Mouse (Mus musculus) forebrain, embryonic 13.5 days (tissue): ENCODE measurements around the gene Gast. TPM values are rescaled to one million over a fixed set of nuclear protein-coding genes. Genes with fewer than 3 reads are reported as not detected.

ENCODE experiments used
- ATAC-seq: fragments of 200-750 bp; cut with Nextera tagmentation; 2 replicates; pipeline ENCODE4 v1.8.0; 2017
- H3K27ac ChIP-seq: fragments of 300-500 bp; sonication (generic); 2 replicates; pipeline ENCODE4 v1.5.1; 2015; ENCODE audit warnings: inconsistent platforms, mild to moderate bottlenecking, moderate library complexity
- H3K27me3 ChIP-seq: fragments of 300-500 bp; sonication (generic); 2 replicates; pipeline ENCODE4 v1.6.1; 2015; ENCODE audit warnings: mild to moderate bottlenecking, inconsistent platforms
- H3K36me3 ChIP-seq: fragments of 300-500 bp; sonication (generic); 2 replicates; pipeline ENCODE4 v1.6.1; 2015; ENCODE audit warnings: mild to moderate bottlenecking, inconsistent platforms; ENCODE audit not compliant: poor library complexity, severe bottlenecking
- H3K4me1 ChIP-seq: fragments of 300-500 bp; sonication (generic); 2 replicates; pipeline ENCODE4 v1.6.1; 2015; ENCODE audit warnings: inconsistent platforms
- H3K4me2 ChIP-seq: fragments of 300-500 bp; sonication (generic); 2 replicates; pipeline ENCODE4 v1.6.1; 2015; ENCODE audit warnings: inconsistent platforms, mild to moderate bottlenecking, moderate library complexity
- H3K4me3 ChIP-seq: fragments of 300-500 bp; sonication (generic); 2 replicates; pipeline ENCODE4 v1.5.1; 2015; ENCODE audit warnings: mild to moderate bottlenecking, inconsistent platforms
- H3K9ac ChIP-seq: fragments of 300-500 bp; sonication (generic); 2 replicates; pipeline ENCODE4 v1.6.1; 2015; ENCODE audit warnings: mild to moderate bottlenecking, inconsistent platforms
- H3K9me3 ChIP-seq: fragments of 300-500 bp; sonication (generic); replicated peaks from 2 replicates; pipeline ENCODE4 v1.6.1; 2016; ENCODE audit warnings: inconsistent platforms
- WGBS: fragments of 180-500 bp; shearing (Covaris S2); methylation state at CpG from one replicate; pipeline ENCODE4 v1.1.7; 2015; 5-methylcytosine and 5-hydroxymethylcytosine counted together
- polyA plus RNA-seq: library from polyadenylated mRNA; unstranded; fragments of >200 nt; fragmentation: Nextera tagmentation; extraction: Ambion mirVana; gene quantifications from 2 replicates; pipeline ENCODE4 v1.2.1, GENCODE M21; 2015

Gast gene
- polyA plus RNA-seq, 1 experiment from 2014 or later = 0.56 TPM

GRCm38 (mm10) chr11:100369822-100370221, 35.6 kb downstream of the Gast start:
- H3K4me3 ChIP-seq = no peak overlapping the region
- H3K4me1 ChIP-seq = 0 out of 2 replicates have a peak, but pooled peaks cover 2% of the 10 kb centered on the region
- H3K36me3 ChIP-seq = peaks cover 29% of the 10 kb centered on the region
- 89% methylated on average over 8 of the region's 8 CpGs for WGBS
- H3K27me3 ChIP-seq = no peaks in the 10 kb centered on the region
- H3K9me3 ChIP-seq = no peaks in the 10 kb centered on the region
- no peak overlapping the region for H3K27ac ChIP-seq
- H3K9ac ChIP-seq = no peak overlapping the region
- no peak for ATAC-seq
- H3K4me2 ChIP-seq = no peak overlapping the region

- no peak overlapping the region for H3K9ac ChIP-seq
- H3K27me3 ChIP-seq = no peaks in the 10 kb centered on the region
- H3K4me3 ChIP-seq = no peak overlapping the region
- H3K27ac ChIP-seq = no peak overlapping the region
- WGBS = 66% methylated on average over 7 of the region's 8 CpGs
- no peaks in the 10 kb centered on the region for H3K9me3 ChIP-seq
- H3K4me1 ChIP-seq = 0 out of 2 replicates have a peak, but pooled peaks cover 2% of the 10 kb centered on the region
- H3K36me3 ChIP-seq = peaks cover 42% of the 10 kb centered on the region
- H3K4me2 ChIP-seq = no peak overlapping the region
- ATAC-seq = no peak
These were observed 37.9 kb downstream of the Gast start for GRCm38 (mm10) chr11:100371981-100372558.

- 92% methylated on average over 9 of the region's 9 CpGs for WGBS
- Histone ChIP-seq H3K27ac (no peak overlapping the region), H3K36me3 (peaks cover 62% of the 10 kb centered on the region), H3K4me1 (0 out of 2 replicates have a peak, but pooled peaks cover 2% of the 10 kb centered on the region), H3K9me3 (no peaks in the 10 kb centered on the region), H3K4me3 (no peak overlapping the region), H3K27me3 (no peaks in the 10 kb centered on the region), H3K4me2 (no peak overlapping the region), H3K9ac (no peak overlapping the region)
- no peak for ATAC-seq
These were observed 40.9 kb downstream of the Gast start for GRCm38 (mm10) chr11:100375127-100375526.

GRCm38 (mm10) chr11:100376005-100376404, 41.8 kb downstream of the Gast start:
- no peak for ATAC-seq

GRCm38 (mm10) chr11:100376746-100377389, 42.7 kb downstream of the Gast start:
- 91% methylated on average over 21 of the region's 21 CpGs for WGBS
- no peak overlapping the region for H3K9ac ChIP-seq

More at GRCm38 (mm10) chr11:100376005-100376404, 41.8 kb downstream of the Gast start:
- H3K4me2 ChIP-seq = no peak overlapping the region
- H3K9me3 ChIP-seq = no peaks in the 10 kb centered on the region
- no peak overlapping the region for H3K9ac ChIP-seq
- H3K36me3 ChIP-seq = peaks cover 68% of the 10 kb centered on the region
- H3K27me3 ChIP-seq = no peaks in the 10 kb centered on the region
- H3K4me3 ChIP-seq = no peak overlapping the region
- H3K27ac ChIP-seq = no peak overlapping the region
- 0 out of 2 replicates have a peak, but pooled peaks cover 2% of the 10 kb centered on the region for H3K4me1 ChIP-seq
- whole genome bisulfite sequencing = 83% methylated on average over 4 of the region's 4 CpGs

GRCm38 (mm10) chr11:100377989-100378388, 43.8 kb downstream of the Gast start:
- no peak overlapping the region for H3K9ac ChIP-seq
- H3K9me3 ChIP-seq = no peaks in the 10 kb centered on the region
- no peak overlapping the region for H3K4me3 ChIP-seq
- H3K36me3 ChIP-seq = peaks cover 76% of the 10 kb centered on the region
- H3K4me2 ChIP-seq = no peak overlapping the region
- H3K27ac ChIP-seq = no peak overlapping the region
- WGBS = 96% methylated on average over 14 of the region's 14 CpGs
- H3K27me3 ChIP-seq = no peaks in the 10 kb centered on the region
- ATAC-seq = no peak
- no peaks in the 10 kb centered on the region for H3K4me1 ChIP-seq

More at GRCm38 (mm10) chr11:100376746-100377389, 42.7 kb downstream of the Gast start:
- no peak overlapping the region for H3K27ac ChIP-seq
- H3K4me2 ChIP-seq = no peak overlapping the region
- H3K27me3 ChIP-seq = no peaks in the 10 kb centered on the region
- 0 out of 2 replicates have a peak, but pooled peaks cover 2% of the 10 kb centered on the region for H3K4me1 ChIP-seq
- no peak overlapping the region for H3K4me3 ChIP-seq
- no peak for ATAC-seq
- H3K36me3 ChIP-seq = peaks cover 72% of the 10 kb centered on the region
- no peaks in the 10 kb centered on the region for H3K9me3 ChIP-seq

- Histone ChIP-seq H3K4me2 (no peak overlapping the region), H3K27ac (no peak overlapping the region), H3K9ac (no peak overlapping the region), H3K4me1 (no peaks in the 10 kb centered on the region), H3K4me3 (no peak overlapping the region), H3K36me3 (peaks cover 79% of the 10 kb centered on the region), H3K27me3 (no peaks in the 10 kb centered on the region), H3K9me3 (no peaks in the 10 kb centered on the region)
- no peak for ATAC-seq
- WGBS = 84% methylated on average over 5 of the region's 5 CpGs
These were observed 44.2 kb downstream of the Gast start for GRCm38 (mm10) chr11:100378446-100378845.

- Histone ChIP-seq H3K9ac (no peak overlapping the region), H3K9me3 (no peaks in the 10 kb centered on the region), H3K4me1 (no peaks in the 10 kb centered on the region), H3K4me3 (no peak overlapping the region), H3K27ac (no peak overlapping the region), H3K36me3 (peaks cover 78% of the 10 kb centered on the region), H3K4me2 (no peak overlapping the region), H3K27me3 (no peaks in the 10 kb centered on the region)
- no peak for ATAC-seq
- WGBS = 95% methylated on average over 4 of the region's 4 CpGs
These were observed 45.1 kb downstream of the Gast start for GRCm38 (mm10) chr11:100379311-100379710.

- Histone ChIP-seq H3K4me1 (no peaks in the 10 kb centered on the region), H3K9ac (no peak overlapping the region), H3K9me3 (no peaks in the 10 kb centered on the region), H3K4me2 (no peak overlapping the region), H3K27me3 (no peaks in the 10 kb centered on the region), H3K36me3 (peaks cover 71% of the 10 kb centered on the region), H3K27ac (no peak overlapping the region), H3K4me3 (no peak overlapping the region)
- ATAC-seq = no peak
- WGBS = 82% methylated on average over 6 of the region's 6 CpGs
These were observed 48.5 kb downstream of the Gast start for GRCm38 (mm10) chr11:100382682-100383081.

- Histone ChIP-seq H3K27ac (no peak overlapping the region), H3K27me3 (no peaks in the 10 kb centered on the region), H3K36me3 (peaks cover 53% of the 10 kb centered on the region), H3K4me1 (peaks cover 2% of the 10 kb centered on the region; the same call in 1 of the 2 replicates), H3K9ac (no peak overlapping the region), H3K4me3 (no peak overlapping the region), H3K9me3 (no peaks in the 10 kb centered on the region), H3K4me2 (no peak overlapping the region)
- ATAC-seq = no peak
- WGBS = 87% methylated on average over 3 of the region's 3 CpGs
These were observed 50.8 kb downstream of the Gast start for GRCm38 (mm10) chr11:100385016-100385415.

- Histone ChIP-seq H3K9ac (no peak overlapping the region), H3K4me3 (no peak overlapping the region), H3K27ac (no peak overlapping the region), H3K4me2 (no peak overlapping the region), H3K9me3 (no peaks in the 10 kb centered on the region), H3K4me1 (peaks cover 6% of the 10 kb centered on the region), H3K27me3 (no peaks in the 10 kb centered on the region), H3K36me3 (peaks cover 40% of the 10 kb centered on the region)
- ATAC-seq = no peak
- WGBS = 50% methylated on average over 5 of the region's 5 CpGs
These were observed 52.4 kb downstream of the Gast start for GRCm38 (mm10) chr11:100386586-100386985.
